Mouse (Mus musculus): Measurements from ENCODE around the gene Acbd5.
A peak's percentile ranks its signal among the peaks of the same experiment; 100 is the strongest.

Gene Acbd5

DNA sequence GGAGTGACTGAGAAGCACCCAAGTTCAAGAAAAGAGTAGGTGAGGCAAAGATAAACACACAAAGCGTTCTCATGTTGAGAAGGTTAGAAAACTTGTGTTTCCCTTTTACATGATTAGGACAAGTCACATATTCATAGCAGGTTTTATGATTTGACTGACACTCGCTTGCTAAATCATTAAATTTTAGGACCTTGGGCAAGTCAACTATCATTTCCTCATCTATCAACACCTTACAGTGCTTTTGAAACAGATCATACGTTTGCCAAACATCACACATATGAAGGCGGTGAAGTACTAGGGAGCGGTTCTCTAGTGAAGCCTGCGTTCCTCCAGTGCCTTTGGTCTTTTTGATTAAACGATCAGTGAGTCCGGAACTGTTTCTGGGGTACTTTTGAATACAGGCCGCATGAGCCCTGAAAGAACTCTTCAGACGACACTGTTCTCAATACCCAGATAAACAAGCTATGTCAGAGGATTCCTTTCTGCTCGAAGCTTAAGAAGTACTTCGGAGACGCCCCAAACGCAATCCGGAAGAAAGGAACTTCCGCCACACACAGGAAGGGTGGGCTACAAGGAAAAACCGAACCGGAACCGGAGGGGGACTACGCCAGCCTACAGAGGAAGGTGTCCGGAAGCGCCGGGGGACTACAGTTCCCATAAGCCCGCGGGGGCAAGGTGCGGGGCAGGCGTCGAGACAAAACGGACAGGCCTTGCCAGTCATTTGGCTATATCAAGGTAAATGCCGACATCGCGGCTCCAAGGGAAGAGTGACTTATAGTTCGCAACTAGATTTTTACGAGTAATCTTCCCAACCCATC, at the start of gene Acbd5:
Gene Acbd5, plus strand, starts transcription at position 616 of the 818 bp plus-strand sequence.
- TF ChIP-seq GATA4 (IDR thresholded peaks at IDR 0.05; ENCODE audit: insufficient replicate concordance, low read length), result no peak; the same call in 1 of the 2 replicates

DNA sequence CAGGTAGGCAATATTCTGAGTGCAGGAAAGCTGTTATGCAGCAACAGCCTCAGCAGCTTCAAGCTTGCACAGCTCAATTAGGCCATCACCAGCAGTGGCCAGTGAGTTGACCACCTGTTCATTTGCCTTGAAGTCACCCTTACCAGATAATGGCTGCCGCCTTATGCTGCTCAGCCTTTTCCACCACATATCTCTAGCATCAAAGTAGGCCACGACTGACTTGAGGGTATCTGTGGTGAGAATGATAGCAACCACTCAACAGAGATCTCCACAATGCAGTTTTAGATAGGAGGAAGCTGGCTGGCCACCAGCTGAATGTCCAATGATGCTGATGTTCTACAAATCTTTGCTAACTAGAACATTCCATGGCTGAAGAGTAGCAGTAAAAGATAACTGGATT, 48.8 kb upstream of the Acbd5 start:
- no peak for TF ChIP-seq GATA4 (IDR thresholded peaks at IDR 0.05; ENCODE audit: insufficient replicate concordance, low read length)

DNA sequence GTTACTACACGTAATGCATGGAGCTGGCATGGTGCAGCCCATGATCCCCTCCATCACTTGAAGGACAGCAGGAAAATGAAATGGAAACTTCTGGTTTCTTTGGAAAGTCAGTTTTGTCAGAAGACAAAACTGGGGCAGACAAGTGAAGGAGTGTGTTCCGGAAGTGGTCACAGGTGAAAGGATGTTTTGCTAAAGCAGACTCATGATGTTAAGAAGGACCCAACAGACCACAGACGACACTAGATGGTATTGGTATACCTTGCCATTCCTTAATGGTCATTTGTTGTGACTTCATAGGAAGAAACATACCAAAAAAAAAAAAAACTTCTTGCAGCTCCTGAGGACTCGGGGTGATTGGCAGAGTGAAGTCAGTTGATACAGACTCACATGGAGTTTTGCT, 46.6 kb upstream of the Acbd5 start:
- TF ChIP-seq GATA4 (IDR thresholded peaks at IDR 0.05; ENCODE audit: insufficient replicate concordance, low read length), result no peak

DNA sequence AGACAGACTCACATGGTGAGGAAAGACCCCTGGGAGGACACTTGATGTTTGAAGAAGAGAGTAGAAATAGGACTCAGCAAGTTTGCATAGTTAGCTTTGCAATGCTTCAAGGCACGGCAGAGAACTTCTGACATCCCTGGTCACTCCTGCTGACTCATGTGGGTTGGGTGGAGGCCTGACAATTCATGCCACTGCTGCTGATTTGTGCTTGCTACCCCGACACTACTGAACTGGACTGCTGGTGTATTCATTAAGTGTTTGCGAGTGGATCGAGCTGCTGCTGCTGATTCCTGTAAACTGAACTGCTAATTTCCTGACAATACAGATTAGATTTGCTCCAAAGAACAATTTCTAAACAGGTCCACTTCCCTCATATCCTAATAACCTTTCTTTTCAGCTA, 46.2 kb upstream of the Acbd5 start:
- TF ChIP-seq GATA4 (IDR thresholded peaks at IDR 0.05; ENCODE audit: insufficient replicate concordance, low read length), result no peak

DNA sequence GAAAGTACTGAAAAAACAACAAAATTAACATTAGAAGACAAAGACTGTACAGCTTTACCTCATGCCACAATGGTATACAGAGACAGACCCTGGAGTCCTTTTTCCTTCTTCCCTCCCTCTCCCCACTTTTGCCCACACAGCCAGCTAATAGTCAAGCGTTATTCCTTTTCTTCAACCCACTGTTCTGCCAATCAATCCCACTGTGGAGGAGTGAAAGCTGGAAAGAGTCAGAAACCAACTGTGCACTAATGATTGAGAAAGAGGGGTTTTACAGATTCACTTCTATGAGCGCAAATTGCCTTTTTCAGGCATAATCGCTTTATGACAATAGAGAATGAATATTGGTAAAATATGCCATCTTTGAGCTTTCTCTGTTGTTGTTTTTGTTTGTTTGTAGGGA, 44.9 kb upstream of the Acbd5 start:
- TF ChIP-seq GATA4 (IDR thresholded peaks at IDR 0.05; ENCODE audit: insufficient replicate concordance, low read length), result no peak

- TF ChIP-seq GATA4 (IDR thresholded peaks at IDR 0.05; ENCODE audit: insufficient replicate concordance, low read length), result no peak
Observed at GRCm38 (mm10) chr2:23023714-23024282, 44.2 kb upstream of the Acbd5 start.

- TF ChIP-seq GATA4 (IDR thresholded peaks at IDR 0.05; ENCODE audit: insufficient replicate concordance, low read length), result no peak
Observed at GRCm38 (mm10) chr2:23026379-23026778, 41.6 kb upstream of the Acbd5 start.

- TF ChIP-seq GATA4 (IDR thresholded peaks at IDR 0.05; ENCODE audit: insufficient replicate concordance, low read length), result no peak
Observed at GRCm38 (mm10) chr2:23028826-23029225, 39.1 kb upstream of the Acbd5 start.

GRCm38 (mm10) chr2:23030631-23031030, 37.3 kb upstream of the Acbd5 start:
- TF ChIP-seq GATA4 (IDR thresholded peaks at IDR 0.05; ENCODE audit: insufficient replicate concordance, low read length), result no peak

- TF ChIP-seq GATA4 (IDR thresholded peaks at IDR 0.05; ENCODE audit: insufficient replicate concordance, low read length), result no peak
Observed at GRCm38 (mm10) chr2:23034692-23035435, 33.1 kb upstream of the Acbd5 start.

- no peak for TF ChIP-seq GATA4 (IDR thresholded peaks at IDR 0.05; ENCODE audit: insufficient replicate concordance, low read length)
Observed at GRCm38 (mm10) chr2:23035467-23035866, 32.5 kb upstream of the Acbd5 start.

DNA sequence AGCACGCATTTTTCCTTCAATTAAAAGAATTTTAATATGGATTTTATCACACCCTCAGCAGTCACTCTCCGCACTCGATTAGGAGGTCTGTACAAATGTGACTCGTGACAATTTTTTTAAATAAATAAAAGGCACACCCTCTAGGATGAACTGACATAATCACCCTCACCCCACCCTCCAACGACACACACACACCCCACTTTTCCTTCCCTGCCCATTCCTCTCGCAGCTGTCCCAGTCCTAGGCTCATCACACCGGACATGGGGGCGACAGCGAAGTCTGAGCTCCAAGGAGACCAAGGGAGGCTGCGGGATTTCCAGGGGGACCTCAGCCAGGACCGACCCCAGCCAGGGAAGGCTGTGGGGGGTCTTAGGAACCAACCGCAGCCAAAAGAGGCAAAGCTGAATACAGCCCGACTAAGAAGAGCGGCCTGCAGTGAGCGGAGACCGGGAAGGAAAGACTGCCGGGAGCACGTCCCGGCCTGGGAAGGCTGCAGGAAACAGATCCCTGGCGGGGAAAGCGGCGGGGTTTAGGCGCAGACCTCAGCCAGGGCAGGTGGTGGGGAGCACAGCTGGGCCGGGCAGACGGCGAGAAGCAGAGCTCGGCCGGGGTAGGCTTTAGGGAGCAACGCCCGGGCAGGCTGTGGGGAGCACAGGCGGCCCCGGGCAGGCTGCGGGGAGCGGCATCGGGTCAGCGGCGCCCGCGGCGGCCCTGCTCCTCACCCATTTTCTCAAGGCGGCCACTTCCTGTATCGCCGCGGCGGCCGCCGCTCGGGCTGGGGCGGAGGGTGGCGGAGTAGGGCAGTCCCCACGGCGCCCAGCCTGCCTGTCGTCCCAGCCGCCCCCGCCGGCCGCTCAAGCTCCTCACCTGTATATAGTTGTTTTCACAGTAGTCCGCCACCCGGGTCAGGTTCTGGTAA, 28.6 kb upstream of the Acbd5 start:
- no peak for TF ChIP-seq GATA4 (IDR thresholded peaks at IDR 0.05; ENCODE audit: insufficient replicate concordance, low read length)

- TF ChIP-seq GATA4 (IDR thresholded peaks at IDR 0.05; ENCODE audit: insufficient replicate concordance, low read length), result peak; percentile 64; the same call in 1 of the 2 replicates
Observed at GRCm38 (mm10) chr2:23040001-23040646, 27.8 kb upstream of the Acbd5 start, which contains the start of gene Abi1. TSS of gene Abi1 (minus strand) at chr2:23040241.

DNA sequence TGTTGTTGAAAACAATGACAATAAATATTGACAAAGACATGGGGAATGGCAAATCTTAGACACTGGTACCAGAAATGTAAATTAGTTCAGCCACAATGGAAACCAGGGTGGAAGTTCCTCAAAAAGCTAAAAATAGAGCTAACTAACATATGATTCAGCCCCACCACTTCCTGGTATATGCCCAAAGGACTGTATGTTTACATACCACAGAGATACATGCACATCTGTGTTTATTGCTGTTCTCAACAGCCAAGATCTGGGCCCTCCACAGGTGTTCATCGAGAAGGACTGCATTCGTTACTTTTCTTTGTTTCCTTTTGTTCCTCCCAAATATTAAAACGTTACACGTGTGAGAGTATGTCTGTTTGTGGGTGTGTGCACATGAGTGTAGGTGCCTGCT, 26.5 kb upstream of the Acbd5 start:
- no peak for TF ChIP-seq GATA4 (IDR thresholded peaks at IDR 0.05; ENCODE audit: insufficient replicate concordance, low read length)

Data from liver, adult (tissue).